Mouse (Mus musculus) erythroblast, embryonic 14.5 days (primary cell): Measurements from ENCODE around the gene Borcs6.

ENCODE experiments used
- GATA1 ChIP-seq: IDR thresholded peaks from 2 replicates; pipeline ENCODE4 v1.6.1; 2012; ENCODE audit warnings: low read length, inconsistent platforms, mixed read lengths
- TAL1 ChIP-seq: IDR thresholded peaks from 3 replicates; pipeline ENCODE4 v1.6.1; 2012; ENCODE audit warnings: low read length, inconsistent platforms, mixed read lengths

DNA sequence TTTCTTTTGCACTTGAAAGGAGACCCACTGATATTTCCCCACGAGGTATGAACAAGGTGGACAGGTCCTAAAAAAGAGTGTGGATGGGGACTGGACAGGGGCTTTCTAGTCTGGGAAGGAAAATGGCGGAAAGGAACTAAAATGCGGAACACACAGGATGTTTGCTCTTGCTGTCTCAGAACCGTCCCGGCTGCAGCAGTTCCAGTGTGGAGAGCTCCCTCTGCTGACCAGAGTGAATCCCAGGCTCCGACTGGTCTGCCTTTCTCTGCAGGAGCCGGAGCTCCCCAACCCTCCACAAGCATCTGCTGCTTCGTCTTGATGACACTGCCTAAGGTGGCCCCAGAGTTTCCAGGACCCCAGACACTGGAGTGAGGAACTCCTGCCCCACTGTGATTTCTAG, 23.7 kb upstream of the Borcs6 start:
- TF ChIP-seq GATA1 (no peak), TAL1 (no peak)
